Mouse (Mus musculus) cerebellum, adult 18-20 months (tissue): ENCODE measurements around the gene Abhd8.
A peak's percentile ranks its signal among the peaks of the same experiment; 100 is the strongest.

Experiments used
- DNase-seq, 2 experiments: peaks; one replicate each; pipeline ENCODE4 v3.0.0; 2021

Gene Abhd8

DNA sequence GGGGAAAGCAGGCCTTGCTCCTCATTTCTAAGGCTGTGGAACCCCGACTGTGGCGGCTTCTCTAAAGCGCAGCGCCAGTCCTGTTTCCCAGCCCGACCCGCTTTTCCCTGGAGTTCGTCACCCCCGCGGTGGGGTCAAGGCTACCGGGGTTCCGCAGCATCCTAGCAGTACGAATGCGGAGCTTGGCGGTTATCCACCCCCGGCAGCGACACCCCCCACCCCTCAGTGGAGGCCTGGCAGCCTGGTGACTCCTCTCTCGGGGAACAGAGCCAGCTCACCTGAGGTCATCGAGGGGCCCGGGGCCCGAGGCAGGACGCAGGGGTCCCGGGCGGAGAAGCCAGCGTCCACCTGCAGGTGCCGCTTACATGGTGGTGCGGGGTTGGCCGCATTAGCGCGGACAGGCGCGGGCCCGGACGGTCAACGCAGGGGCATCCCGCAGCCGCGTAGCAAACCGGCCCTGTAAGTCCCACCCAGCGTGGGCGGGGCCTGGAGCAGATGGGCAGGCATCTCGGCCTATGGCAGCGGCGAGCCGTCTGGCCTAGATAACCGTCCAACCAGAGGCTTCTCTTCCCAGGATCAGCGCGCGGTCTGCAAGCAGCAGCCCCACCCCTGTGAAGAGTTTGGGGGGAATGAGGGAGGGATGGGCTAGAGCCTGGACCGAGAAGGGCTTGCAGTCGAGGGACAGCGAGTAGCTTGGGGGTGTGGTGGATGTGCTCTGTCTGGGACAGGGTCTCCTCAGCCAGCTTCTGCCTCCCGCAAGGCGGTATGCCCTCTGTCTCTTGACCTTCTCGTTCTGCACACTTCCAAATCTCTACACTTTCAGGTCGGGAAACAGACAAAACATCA, at the start of gene Abhd8:
TSS of gene Abhd8 (minus strand) at position 468 of the 846 bp plus-strand sequence.
- peak; percentile 98 to 99 for DNase-seq

DNA sequence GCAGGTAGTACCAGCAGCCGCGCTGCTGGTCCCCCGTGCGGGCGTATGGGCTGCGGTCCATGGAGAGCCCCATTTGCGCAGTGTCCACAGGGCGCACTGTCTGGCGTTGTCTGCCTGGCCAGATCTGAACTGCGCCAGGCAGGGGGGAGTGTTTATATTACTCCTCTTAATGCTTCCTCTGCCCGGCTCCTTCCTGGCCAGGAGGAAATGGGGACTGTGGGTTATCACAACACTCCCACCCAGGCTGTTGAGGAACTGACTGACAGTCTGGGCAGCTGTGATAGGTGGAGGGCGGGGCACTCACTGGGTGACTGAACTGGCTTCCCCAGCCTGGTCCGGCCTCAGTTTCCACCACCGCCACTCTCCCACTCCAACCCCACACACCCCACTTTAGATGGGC, 48.2 kb upstream of the Abhd8 start, which contains the start of gene Plvap:
TSS of gene Plvap (minus strand) at position 109 of the 400 bp plus-strand sequence.
- no peak for DNase-seq

DNA sequence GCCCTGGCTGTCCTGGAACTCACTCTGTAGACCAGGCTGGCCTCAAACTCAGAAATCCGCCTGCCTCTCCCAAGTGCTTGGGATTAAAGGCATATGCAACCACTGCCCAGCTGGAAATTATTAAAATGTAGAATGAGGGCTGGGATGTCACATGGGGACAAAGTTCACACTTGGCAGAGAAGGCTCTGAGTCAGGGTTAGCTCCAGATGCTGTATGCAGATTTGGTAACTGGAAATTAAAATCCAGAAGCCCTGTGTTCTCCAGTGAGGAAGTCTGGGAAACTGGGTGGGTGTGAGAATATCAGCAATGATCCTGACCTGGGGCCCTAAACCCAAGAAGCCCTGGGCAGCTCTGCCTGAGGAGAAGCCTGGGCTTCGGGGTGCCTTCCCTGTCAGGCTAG, 45.9 kb upstream of the Abhd8 start:
- no peak for DNase-seq

DNA sequence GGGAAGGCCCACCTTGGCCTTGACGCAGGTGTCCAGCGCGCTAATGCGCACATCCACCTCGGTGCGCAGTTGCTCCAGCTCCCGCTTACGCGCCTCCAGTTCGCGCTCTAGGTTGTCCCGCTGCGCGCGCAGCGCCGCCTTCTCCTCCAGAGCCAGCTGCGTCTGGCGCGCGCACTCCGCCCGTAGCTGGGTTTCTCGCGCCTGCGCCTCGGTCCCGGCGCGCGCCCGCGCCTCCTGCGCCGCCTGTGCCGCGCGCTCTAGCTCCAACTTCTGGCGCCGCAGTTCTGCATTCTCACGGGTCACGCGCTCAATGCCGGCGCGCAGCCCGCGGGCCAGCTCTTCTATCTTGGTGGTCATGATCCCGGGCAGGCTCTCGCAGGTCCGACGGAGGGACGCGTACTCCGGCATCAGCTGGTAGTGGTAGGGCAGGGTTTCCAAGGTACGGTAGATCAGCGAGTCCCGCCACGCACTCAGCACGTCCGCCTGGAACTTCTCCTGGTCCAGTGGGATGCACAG, 44.2 kb upstream of the Abhd8 start:
- DNase-seq = peak; percentile 83 to 91

DNA sequence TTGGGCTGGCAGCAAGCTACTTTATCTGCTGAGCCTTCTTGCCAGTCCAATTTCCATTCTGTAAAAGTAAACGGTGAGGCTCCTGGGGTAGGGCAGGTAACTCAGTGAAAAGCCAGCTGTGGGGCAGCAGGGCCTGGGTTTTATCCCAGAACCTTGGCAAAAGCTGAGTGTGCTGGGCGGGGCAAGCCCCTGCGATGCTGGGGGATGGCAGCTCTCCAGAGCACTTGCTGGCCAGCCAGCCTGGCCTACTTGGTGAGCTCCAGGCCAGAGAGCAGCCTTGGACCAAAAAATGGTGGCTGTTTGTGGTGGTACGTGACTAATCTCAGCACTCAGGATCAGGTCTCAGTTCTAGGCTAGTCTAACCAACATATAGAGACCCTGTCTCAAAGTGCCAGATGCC, 42.5 kb upstream of the Abhd8 start:
- DNase-seq = peak; percentile 75 to 76

DNA sequence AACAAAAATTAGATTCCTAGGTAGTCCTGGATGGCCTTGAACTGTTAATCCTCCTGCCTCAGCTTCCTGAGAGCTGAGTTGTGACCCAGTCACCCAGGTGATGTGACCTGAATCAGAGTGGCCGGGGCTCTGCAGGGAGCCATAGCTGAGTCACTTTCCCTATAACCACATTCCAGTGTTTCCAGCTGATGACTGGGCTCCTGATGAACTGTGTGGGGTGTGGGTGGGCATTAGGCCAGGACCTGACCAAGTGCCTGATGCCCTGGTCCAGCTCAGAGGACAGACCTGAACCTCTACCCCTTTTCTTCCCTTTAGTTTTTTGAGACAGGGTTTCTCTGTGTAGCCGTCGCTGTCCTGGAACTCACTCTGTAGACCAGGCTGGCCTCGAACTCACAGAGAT, 41.9 kb upstream of the Abhd8 start:
- DNase-seq = no peak

DNA sequence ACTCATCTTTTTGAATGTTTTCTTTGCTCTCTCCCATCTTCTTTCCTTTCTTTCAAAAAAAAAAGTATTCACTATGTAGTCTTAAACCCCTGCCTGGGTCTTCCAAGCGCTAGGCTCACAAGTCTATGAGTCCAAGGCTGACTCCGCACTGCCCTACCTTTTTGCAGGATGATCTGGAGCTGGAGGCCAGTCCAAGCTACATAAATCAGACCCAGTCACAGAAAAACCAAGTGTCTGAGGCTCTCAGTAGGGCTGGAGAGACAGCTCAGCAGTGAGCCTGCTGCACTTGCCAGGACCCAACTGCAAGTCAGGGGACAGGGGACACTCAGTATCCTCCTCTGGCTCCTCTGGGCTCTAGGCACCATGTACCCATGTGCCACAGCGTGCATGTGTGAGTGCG, 40.9 kb upstream of the Abhd8 start:
- DNase-seq = no peak

DNA sequence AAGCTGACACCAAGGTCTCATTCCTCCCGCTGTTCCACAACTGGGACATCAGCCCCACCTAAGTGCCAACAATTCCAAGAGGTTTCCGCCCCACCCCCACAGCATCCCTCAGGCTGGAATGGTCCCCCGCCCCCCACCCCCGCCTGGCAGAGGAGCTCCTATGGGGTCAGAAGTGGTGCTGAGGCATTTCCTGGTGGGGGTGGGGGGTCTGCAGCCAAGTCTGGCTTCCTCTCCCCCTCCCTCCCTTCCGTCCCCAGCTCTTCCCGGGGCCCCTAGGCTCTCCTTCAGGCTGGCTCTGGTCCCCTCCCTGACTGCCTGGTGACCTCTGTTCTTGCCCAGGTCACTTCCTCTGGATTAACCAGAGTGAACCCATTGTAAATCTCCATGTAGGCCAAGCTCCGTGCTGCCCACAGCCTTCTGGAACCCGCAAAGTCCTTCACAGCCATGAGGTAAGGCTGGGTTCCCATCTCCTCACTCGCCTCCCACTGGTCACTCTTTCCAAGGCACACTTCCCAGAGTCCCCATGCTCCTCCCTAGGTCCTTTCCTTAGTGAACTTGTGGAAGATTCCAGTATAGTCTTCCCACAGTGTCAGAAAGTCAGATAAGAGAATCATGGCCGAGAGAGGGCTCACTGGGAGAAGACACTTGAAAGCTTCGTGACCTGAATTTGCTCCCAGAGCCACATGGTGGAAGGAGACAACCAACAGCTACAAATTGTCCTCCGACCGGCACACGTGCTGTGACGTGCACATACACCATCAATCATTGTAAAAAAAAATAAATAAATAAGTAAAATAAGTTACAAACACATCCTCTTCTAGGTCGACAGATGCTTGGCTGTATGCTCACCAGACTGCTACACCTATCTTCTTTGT, 35.6 kb upstream of the Abhd8 start:
- DNase-seq = no peak

DNA sequence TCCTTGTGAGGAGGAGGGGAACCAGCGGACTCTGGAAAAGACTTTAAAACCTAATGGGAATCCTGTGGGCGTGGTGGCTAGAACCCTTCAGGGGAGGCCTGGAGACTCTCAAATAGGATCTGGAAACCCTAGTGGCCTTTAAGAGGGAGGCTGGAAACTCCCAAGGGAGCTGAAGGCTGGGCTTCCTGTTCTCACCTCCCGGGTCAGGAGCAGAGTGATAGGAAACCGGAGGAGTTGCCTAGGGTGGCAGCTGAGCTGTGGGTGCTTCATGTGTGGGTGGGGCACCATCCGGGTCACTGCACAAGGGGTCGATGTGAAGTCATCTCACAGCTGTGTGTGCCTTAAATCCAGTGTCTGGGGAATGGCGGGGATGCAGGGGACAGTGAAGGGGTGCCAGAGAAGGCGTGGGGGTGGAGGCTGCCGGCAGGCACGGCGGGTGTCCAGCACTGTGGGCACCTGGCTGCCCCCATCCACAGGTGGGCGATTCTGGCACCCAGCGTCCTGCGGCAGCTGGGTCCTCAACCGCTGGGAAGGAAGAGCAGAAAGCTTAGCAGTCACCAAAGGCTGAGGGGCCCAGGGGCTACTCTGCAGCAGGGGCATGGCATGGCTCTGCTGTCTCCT, 34.5 kb upstream of the Abhd8 start:
- DNase-seq = peak in 1 of 2 experiments; percentile 27

DNA sequence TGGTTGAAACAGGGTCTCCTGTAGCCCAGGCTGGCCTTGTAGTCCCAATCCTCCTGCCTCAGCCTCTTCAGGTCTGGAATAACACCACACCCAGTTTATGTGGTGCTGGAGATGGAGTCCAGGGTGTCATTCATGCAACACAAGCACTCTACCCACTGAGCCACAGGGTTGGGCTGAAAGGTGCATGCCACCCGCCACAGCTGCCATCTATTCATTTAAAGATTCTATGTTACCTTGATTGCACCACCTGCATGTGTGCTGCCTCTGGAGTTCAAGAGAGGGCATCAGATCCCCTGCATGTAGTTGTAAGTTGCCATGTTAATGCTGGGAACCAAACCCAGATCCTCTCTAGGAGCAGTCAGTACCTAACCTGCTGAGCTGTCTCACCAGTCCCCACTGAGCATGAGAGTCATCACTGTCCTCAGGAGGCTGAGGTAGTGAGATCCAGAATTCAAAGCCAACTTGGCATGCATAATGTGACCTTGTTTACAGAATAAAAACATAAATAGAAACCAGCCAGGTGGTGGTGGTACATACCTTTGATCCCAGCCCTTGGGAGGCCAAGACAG, 33.7 kb upstream of the Abhd8 start:
- peak; percentile 50 to 57 for DNase-seq

DNA sequence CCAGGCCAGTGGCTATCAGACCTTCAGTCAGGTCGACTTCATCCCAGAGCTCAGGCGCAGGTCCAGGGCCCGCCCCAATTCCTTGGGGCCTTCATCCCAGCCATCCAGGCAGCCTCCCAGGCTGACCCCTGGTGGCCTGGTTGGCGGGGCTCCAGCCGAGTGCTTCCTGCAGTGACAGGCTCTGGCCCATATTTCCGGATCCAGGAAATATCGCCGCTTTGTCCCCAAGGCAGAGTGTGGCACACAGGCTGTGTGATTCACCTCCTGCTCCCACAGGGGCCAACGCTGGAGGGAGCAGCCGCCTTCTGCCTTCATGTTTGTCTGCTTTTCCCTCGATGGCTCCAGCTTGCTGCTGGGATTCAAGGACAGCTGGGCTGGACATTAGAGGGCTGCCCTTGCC, 33.0 kb upstream of the Abhd8 start:
- DNase-seq = peak; percentile 75 to 82

DNA sequence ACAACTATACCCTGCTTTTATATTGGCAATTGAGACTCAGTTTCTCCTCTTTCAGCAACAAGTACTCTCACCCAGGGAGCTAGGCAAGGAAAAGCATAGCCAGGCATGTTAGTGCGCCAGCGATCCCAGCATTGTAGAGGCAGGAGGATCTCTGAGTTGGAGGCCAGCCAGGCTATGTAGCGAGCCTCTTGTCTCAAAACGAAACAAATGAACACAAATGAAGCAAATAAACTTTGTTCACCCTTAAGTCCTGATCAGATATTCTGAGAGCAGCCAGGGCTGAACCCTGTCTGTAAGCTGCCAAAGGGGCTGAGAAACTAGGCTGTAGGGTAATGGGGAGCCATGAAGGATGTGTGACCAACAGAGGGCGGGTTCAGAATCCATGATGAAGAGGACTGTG, 32.4 kb upstream of the Abhd8 start:
- DNase-seq = peak in 1 of 2 experiments; percentile 43

DNA sequence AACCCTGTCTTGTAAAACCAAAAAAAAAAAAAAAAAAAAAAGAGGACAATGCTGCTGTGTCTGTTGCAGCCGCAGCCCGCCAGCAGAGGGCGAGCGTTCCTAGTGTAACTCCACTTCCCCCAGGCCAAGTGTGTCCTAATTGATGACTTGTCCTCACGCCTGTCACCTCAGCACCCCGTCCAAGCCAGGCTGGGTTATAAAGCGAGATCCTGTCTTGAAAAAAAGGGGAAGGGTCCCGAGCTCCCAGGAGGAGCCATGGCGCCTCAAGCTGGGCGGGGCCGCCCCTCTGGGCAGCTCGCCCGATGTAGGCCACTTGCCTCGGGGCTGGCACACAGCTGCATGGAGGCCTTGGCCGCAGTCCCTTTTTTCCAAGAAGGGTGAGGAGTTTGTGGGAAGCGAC, 31.6 kb upstream of the Abhd8 start:
- peak; percentile 87 to 89 for DNase-seq

DNA sequence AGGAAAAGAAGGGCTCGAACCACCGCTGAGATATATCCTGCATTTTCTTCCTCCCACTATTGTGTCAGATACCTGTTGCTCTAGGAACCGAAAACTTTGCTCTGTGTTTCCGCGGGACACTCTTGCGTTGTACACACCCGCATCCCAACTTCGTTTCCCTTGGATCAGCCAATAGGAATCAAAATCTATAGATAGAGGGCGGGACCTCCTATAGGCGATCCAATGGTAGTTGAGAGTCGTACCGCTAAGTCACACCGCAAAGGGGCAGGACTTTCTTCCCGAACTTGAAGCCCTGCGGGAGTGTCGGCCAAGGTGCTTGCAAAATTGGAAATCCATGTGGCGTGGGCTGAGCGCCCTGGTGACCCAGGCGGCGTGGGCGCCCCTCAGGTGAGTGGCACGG, 25.0 kb upstream of the Abhd8 start:
- DNase-seq = peak; percentile 84 to 87

DNA sequence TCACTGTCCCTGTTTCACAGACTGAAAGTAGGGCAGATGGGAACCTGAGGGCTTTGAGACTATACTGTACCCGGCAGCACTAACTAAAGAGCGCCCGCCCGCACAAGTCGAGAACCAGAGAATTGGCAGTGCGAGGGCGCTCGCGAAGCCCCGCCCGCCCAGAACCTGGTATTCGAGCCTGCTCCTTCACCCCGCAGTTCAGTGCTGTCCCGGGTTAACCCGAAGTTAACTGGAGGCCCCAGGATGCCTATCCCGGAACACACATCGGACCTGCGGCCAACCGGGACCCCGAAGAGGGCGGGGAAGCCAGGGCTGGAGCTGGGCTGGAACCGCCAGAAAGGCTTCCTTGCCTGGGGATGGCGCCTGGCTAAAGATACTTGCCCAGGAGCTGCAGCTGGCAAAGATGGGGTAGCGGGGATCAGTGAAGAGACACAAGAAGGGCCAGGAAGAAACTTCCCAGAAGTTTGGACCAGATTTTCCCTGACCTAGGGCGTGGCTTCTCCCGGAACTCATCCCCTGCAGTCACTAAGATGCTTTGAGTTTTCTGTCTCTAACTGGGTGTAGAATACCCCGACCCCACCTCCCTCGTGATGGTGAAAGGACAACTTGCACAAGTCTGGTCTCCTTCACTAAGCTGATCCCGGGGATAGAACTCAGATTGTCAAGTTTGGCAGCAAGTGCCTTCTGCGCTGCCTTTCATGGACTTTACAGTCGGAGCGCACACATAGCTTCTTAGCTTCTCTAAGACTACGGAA, 24.4 kb upstream of the Abhd8 start, which contains the start of gene Gtpbp3:
TSS of gene Gtpbp3 (plus strand) at position 413 of the 755 bp plus-strand sequence.
- DNase-seq = peak; percentile 82 to 83

DNA sequence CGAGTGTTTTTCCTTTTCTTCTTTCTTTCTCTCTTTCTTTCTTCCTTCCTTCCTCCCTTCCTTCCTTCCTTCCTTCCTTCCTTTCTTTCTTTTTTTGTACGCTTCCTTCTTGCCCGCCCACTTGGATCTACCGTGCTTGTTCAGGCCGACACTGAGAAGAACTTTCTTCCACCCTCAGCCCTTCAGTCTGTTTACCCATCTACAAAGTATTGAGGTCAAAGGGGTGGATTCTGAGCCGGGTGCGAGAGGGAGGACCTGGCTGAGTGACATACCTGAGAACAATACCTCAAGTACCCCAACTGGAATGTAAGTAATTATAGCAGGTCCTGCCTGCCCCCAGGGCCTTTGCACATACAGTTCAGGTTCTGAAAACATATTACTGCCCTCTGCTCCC, 22.7 kb upstream of the Abhd8 start:
- DNase-seq = peak in 1 of 2 experiments; percentile 33

DNA sequence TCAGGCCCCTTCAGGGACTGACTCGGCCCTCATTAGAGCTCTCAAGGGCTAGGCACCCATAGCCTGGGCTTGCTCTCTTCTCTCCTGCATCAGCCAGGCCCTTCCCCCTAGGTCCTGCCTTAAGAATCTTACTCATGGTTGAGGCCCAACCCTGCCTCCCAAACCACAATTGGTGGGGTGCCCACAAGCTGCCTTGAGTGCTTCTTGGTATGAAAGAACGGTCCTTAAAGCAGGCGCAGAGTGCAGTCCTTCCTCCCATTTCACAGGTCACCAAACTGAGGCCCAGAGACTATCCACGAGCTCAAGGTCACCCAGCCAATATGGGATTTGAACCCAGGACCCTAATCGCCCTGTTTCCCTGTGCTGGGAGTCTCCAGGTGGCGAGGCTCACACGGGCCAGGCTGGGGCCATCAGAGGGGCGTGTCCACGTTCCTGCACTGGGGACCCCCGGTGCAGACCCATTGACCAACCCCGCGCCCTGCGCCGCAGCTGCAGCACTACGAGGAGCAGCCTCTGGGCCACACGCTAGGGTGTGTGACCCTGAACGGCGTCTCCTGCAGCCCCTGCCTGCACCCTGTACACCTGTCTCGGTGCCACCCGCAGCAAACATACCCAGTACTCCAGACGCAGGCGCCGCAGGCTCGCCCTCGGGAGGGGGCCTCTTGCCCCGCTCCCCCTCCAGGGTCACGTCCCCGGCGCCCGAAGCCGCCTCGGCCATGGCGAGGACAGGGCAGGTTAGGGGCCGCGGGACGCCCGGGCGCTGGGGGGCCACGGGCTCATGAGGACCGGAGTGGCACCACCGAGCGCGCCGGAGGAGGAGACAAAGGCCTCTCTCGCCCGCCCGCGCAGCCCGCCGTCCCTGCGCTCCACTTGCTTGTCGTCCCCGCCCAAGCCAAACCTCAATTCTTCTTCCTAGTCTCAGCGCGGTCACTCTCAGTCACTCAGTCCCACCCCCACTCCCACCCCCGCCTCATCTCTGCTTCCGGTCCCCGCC, 22.0 kb upstream of the Abhd8 start, which contains the start of gene Ano8:
TSS of gene Ano8 (minus strand) at position 822 of the 994 bp plus-strand sequence.
- DNase-seq = peak; percentile 90 to 92

DNA sequence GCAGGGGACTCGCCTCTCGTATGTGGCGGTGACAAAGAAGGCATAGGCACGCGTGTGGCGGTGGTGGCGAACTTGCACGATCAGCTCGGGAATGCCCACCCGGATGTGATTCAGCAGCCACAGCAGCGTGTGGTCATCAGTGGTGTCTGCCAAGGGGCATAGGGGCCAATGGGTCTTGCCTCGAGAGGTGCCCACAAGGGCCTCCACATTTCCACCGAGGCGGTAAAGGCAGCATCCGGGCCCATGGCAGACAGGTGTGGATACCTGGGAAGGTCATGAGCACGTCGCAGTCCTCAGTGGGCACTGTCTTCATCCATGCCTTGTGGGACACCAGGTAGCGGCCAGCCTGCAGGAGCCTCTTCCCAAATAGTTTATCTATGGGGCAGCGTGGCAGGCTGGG, 21.3 kb upstream of the Abhd8 start:
- DNase-seq = no peak

DNA sequence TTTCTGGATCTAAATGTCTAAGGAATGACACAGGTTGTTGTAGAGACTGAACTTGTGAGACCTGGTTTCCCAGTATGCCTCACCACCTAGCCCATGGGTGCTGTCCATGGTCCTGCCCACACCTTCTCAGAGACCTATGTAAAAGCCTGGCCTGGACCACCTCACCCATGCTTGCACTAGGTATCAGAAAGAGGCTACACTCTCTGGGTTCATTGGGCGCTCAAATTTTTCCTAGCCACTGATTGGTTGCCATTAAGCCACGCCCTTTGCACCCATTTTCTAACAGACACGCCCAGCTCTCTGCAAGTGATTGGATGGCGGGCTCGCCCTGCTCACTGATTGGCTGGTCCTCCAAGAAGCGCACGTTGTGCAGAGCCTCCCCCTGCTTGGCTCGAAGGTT, 20.5 kb upstream of the Abhd8 start:
- no peak for DNase-seq

DNA sequence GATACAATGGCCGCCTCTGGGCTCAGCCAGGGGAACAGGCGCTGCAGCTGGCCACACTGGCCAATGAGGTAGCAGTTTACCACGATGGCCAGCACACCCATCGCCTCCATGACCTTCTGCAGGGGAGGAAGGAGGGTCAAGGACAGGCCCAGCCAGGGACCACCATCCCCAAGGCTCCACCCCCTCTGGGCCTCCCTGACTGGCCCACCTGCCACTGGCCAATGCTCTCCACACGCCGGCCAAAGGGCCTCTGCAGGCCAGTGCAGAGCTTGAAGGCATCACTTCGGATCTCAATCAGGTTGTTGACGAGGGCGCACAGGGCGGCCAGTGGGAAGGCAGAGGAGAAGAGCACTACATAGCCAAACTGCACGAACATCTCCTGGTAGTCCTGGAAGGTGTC, 15.5 kb upstream of the Abhd8 start:
- DNase-seq = no peak
